Mouse (Mus musculus): Measurements from ENCODE around the gene Pigk.

Pigk gene

DNA sequence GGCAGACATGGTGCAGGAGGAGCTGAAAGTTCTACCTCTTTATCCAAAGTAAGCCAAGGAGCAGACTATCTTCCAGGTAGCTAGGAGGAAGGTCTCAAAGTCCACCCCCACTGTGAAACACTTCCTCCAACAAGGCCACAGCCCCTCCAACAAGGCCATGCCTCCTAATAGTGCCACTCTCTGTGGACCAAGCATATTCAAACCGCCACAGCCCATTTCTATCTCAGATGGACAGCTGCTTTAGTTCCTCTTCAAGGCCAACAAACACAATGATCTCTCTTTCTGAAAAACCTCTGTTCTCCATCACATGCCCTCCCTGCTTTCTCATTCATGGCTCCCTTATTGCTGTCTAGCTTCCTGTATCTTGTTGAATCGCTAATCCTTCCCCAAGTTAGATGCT, 218.6 kb downstream of the Pigk start:
- no peak for DNase-seq (ENCODE audit: low spot score in 2 of 2)

DNA sequence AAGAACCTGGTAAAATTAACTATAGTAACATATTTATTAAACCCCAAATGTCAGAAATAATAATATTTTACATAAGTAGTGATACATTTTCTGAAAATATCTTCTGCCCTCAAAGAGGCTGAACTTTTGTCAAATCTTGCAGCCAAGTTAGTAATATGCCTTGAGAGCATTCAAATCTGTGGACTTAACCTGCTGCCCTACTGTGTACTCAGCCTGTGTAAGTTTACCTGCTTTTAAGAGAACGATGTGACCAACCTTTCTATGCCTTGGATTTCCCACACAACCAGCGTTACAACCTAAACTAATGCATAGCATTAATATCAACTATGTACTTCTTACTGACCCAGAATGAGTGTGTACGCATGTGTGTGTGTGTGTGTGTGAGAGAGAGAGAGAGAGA, 219.8 kb downstream of the Pigk start:
- DNase-seq (ENCODE audit: low spot score in 2 of 2) = no peak

DNA sequence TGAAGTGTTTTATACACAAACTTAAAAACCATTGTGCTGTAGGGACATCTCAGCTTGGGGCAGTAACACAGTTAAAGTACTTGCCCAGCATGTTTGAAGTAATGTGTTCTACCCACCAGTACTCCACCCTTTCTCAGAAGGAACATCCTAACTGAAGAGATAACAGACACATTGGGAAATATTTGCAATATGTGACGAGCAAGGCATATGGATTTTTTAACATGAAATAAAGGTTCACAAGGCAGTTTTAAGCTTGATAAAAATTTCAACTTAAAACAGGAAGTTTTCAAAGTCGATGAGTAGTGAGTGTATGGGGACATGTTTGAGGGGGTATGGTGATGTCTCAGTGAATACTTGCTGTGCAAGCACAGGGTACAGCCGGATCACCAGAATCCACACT, 222.4 kb downstream of the Pigk start:
- no peak for DNase-seq (ENCODE audit: low spot score in 2 of 2)

DNA sequence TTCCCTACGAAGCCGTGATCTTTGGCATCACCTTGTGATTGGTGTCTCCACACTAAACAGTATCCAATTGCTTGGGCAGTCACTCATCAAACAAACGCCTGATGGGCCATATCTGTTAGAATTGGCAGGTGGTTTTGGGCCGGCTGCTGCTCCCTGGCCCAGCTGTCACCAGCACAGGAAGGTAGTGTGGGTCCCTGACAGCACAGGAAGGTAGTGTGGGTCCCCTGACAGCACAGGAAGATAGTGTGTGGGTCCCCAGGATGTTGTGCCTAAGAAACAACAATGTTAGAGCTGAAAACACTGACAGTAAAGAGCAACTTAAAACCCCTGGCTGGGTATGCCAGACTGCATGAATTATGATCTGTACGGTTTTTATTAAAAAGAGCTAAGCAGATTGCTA, 227.8 kb downstream of the Pigk start:
- no peak for DNase-seq (ENCODE audit: low spot score in 2 of 2)

DNA sequence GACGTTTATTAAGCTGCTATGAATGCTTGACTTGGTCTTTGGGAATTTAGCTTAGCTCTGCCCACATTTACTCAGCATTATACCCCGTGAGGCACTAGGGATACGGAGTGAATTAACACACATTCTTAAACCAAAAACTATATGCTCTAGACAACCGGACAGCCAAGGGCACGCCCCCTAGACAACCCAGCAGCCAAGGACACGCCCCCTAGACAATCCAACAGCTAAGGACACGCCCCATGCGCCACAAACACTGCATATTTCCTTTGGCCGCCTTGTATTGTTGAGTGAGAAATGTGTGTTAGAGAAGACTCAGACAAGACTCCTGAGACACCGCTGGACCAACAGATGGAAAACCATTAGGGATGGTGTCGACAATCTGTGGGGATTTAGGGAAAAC, 229.1 kb downstream of the Pigk start:
- no peak for DNase-seq (ENCODE audit: low spot score in 2 of 2)

DNA sequence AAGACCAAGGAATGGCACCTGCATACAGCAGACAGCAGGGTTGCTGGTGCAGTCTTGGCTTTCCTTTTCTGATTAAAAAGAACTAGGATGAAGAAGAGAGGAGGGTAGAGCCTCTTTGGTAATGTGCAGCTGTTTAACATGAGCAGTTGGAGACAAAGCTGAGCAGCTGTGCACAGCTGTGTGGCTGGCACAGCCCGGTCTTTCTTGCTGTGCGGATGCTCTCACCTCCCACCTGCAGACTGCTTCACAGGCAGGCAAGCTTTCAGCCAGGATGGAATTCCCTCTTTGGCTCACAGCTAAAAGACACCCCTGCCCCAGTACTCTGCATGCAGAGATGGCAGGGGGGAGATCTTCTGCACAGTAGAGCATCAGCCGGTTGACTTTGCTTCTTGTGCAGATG, 230.9 kb downstream of the Pigk start:
- no peak for DNase-seq (ENCODE audit: low spot score in 2 of 2)

DNA sequence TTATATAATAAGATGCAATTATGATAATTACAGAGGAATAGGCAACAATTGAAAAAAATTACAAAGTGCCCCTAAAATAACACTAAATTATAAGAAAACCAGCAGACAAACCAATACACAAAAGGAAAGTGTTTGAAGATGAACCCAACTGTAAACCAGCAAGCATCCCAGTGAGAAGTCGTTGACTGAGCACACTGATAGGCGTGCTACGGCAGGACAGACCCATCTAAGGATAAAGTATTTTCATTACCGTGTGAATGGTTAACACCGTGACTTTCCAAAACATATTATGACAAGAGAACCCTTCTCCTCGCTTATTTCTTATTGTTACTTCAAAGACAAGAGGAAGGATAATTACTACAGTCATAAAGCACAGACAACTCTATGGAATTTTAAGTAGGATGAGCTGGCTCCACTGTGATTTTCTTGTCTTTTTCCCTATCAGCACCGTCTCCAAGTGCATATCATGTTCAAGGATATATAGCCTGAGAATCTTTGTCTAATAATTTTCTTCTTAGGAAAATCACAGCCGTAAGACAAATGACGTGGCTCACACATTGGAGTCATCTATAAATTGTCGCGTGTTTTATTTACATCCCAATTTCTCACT, 233.2 kb downstream of the Pigk start:
- DNase-seq (ENCODE audit: low spot score in 2 of 2) = no peak

DNA sequence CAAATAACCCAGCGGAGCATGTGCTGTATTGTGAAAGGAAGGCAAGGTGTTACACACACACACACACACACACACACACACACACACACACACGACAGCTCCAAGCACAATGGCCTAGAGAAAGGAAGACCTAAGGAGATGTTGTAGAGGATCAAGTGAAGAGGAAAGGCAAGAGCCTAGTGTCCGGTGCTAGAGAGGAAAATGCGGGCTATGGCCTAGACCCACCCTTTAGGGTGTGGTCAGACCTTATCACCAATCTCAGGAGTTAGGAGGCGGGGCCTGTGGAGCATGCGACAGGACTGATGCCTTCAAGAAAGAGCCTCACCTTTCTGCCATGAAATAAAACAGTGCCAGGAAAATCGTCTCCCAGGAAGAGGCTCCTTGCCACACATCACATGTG, 234.7 kb downstream of the Pigk start:
- DNase-seq (ENCODE audit: low spot score in 2 of 2) = no peak

DNA sequence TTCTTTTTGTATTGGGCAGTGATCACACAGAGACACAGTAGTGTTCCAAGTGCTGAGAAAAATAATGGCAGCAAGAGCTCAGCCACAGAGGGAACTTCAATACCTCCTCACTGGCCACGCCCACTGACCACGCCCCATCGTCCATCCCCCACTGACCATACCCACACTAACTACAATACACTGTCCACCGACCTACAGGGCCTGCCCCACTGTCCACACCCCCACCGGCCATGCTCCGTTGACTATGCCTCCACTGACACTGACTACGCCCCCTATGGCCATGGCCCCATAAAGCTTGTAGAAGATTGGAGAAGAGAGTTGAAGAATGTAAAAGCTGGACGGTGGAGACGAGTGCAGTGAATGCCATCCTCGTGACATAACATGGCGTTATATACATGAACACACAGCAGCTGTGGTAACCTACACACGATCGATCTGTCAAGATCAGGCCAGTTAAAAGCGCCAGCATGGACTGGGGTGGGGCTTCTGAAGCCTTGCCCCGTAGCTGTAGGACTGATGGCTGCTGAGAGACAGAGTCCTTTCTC, 235.4 kb downstream of the Pigk start:
- no peak for DNase-seq (ENCODE audit: low spot score in 2 of 2)

DNA sequence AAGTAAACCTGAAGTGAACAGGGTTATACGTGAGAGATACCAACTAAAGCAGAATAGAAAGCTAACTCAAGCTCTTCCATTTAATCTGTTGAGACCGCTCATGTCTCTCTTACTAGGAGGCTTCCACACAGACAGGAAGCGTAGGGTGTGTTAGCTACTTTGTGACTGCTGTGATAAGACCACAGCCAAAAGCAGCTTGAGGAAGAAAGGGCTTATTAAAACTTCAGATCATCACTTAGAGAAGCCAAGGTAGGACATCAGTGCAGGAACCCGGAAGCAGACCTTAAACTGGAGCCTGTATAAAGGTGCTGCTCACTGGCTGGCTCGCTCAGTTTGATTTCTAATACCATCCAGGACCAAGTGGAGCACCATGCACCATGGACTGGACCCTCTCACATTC, 236.4 kb downstream of the Pigk start:
- DNase-seq (ENCODE audit: low spot score in 2 of 2) = no peak

DNA sequence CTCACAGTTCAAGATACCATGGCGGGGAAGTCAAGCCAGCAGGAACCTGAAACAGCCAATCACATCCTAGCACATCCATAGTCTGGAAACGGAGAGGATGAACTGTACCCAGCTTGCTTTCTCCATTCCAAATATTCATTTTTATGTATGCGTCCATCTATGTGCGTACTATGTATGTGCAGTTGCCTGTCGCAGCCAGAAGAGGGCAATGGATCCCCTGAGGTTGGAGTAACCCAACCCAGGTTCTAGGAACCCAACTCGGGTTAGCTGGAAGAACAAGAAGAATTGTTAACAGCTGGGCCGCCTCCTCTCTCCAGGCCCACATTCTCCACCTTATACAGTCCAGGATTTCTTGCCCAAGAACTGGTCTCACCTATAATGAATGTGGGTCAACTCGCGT, 237.0 kb downstream of the Pigk start:
- no peak for DNase-seq (ENCODE audit: low spot score in 2 of 2)

DNA sequence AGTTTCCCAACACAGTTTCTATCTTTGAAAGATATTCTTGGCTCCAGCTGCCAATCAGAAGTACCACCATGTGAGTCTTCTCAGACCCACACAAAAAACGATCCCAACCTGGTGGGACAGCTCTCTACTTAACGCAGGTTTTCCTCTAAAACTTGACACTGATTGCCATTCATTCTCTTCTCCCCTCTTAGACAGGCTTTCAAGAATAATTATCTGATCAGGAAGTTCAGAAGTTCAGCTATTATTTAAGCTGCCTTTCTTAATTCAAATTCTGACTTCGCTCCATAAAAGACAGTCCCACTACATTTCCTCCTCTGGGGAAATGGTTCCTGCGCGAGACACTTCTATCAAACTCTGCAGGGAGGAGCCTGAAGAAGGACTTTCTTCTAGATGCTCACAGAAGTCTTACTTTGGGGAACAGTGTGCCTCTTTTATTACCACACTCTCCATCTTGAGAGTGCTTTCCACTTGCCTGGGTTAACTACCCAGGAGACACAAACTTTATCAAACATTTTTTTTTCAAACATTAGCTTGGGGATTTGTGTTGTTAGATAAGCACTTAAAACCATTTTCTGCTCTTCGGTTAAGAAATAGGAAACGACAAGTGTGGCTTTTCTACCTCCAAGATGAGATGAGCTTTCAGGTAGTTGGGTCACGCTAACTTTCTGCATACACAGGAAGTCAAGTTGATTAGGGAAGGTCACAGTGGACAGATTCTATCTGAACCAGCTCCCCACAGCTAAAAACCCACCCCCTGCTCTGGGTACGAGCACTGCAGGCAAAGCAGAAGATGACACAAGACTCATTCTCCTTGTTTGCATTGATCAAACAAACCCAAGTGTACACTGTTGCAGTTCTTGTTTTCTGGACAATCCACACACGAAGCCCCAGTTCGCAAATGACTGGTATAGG, 238.0 kb downstream of the Pigk start:
- no peak for DNase-seq (ENCODE audit: low spot score in 2 of 2)

DNA sequence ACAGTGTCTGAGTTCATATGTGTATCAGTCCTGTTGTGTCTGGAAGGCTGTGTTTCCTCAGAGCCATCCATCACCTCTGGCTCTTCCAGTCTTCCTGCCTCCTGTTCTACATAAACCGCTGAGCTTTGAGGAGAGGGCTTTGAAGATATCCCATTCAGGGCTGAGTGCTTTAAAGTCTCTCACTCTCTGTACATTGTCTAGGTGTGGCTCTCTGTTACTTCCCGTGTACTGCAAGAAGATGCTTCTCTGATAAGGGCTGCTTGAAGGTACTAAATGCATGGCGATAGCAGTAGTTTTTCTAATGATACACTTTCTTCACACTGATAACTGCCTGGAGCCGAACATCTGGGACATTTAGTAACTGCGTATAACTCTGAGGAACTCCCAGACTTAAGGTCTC, 242.1 kb downstream of the Pigk start:
- DNase-seq (ENCODE audit: low spot score in 2 of 2) = no peak

DNA sequence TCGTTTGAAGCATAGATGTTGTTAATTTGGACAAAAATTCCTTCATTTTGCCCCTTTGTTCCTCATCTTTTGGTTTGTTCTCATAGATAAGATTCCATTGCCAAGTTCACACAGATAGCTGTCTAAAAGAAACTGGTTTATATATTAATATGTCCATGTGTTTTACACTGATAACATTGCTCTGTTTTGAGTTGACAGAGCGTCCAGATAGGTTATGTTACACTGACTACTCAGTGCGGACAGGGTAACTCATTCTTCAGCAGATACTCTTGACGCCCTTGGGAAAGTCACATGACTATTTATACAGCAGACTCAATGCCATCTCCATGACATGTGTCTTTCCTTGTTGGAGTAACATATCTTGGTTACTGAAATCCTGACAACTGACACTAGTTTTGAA, 242.9 kb downstream of the Pigk start:
- no peak for DNase-seq (ENCODE audit: low spot score in 2 of 2)

DNA sequence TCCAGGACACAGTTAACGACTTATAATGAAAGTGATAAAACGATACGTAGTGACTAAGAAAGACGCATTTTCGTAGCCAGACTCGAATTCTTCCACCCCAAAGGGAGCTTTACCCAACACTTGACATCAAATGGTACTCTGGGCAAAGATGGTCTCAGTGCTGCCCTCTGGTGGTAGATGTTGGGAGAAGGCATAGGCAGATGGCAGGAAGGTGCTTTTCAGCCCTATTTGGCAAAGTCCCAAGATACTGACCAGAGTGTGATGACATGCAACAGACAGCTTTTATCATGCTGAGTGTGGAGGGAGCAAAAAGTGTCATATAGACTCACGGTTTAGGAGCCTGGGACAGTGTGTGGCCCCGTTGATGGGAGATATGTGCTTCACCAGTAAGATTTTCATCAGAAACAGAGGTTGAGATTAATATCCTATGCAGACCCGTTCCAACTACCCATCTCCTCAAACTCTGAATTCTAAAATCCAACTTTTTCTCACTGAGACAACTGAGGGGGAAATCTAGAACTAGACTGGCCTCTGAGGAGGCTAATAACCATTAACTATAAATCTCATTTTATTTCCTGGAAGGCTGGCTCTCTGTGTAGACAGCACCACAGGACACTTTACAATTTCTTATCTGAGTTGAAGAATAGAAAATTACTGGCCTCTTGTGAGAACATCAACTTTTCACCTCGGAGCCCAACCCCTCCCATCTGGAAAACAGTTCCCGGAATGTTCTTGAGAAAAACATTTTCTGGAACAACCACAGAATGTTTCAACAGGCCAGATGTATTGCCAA, 244.7 kb downstream of the Pigk start:
- DNase-seq (ENCODE audit: low spot score in 2 of 2) = peak; percentile 45 to 74

DNA sequence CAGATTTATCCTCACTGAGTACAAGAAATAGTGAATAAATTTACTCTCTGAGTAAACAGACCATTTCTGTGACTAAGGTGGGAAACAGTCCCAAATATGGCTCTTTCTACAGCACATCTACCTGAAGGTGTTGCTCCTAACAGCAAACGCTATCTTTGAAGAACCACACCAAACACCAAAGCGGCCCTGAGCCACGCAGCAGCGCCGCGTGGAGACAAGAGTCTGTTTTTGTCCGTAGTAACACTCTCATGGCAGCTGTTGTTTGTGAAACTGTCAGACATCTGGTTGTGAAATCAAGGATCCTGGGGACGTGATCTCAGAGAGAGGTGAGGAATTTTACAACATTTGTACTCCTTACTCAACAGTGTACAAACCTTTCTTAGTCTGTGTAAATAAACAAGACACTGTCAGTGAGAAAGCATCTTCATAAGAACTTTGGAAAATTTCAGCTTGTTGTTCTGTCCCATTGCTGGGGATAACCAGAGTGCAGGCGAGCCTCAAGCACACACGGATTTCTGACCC, 248.0 kb downstream of the Pigk start:
- no peak for DNase-seq (ENCODE audit: low spot score in 2 of 2)

DNA sequence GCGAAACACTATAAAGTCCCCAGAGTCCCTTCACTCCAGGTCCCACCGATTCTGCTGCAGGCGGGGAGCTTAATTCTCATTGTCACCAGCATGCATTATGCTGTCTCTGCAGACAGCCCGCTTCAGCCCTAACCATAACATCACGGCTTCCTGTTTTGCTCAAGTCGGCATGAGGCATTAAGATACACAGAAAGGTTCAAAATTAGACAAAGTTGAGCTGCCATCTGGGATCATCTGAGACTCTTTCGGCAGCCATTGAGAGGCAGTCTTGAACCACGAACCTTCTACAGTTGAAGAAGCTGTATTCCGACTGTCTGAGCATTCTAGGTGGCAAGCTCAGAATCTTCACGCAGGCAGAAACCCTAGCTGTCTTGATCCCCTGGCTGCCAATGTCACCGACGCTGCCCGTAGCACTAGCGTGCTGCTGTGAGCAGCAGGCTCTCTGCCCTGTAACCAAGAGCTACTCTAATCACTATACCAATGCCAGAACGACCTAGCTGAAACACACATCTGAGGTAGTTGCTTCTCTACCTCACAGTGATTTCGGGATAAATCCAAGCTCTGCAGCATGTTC, 256.0 kb downstream of the Pigk start:
- DNase-seq (ENCODE audit: low spot score in 2 of 2) = no peak

DNA sequence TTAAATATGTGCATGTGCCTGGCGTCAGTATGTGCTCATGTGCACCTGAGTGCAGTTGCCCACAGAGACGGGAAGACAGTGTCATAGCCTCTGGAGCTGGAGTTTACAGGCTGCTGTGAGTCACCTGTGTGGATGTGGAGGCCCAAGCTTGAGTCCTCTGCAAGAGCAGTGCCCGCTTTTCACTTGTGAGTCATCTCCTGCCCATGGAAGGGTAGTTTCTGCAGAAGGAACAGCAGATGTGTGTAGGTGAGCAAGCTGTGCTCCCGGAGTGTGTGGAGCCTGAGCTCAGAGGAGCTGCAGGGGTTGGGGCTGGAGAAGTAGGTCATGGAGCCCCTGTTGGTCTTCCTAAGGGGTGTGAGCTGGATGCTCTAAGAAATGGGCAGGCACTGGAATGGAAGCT, 257.5 kb downstream of the Pigk start:
- DNase-seq (ENCODE audit: low spot score in 2 of 2) = no peak

DNA sequence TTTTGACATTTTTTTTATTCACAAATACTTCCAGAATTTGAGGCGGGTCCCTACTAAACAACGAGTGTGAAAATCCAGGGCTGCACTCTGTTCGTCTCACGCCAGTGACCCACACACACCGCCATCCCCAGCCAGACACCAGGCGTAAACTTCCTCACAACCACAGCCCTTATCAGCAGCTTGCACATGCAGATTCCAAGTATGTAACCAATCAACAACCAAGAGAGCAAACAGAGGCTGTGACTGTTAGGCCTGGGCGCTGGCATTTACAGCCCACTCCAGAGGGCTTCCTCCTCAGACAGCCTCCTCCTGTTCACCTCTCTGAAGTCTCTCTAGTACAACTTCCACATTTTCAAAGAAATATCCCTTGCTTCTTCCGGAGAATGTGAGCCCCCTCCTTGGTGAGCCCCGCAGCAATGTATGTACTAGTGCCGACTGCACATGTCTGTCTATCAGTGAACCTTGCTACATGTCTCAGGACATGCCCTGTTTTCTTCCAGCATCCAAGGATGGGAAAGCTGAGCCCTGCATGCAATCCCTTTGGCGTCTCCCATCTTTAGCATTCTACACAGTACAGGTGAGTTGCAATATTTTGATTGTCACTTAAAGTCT, 265.7 kb downstream of the Pigk start:
- DNase-seq (ENCODE audit: low spot score in 2 of 2) = no peak

DNA sequence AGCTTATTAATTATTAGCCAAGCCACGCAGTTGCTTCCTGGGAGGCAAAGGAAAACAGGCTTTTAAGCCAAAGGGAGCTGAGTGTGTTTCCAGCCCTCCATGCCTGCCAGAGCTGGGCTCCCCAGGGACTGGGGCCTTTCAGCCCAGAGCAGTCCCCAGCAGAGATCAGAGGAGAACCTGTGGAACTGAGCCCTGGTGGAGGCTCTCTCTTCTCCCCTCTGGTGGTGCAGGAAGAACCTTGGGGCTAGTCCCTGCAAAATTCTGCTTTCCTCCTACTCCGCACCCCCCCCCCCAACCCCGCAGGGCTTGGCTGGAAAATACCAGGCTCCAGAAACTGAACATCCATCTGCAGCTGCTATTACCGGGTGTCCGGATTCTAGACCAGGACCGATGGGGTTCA, 266.5 kb downstream of the Pigk start:
- peak in 1 of 2 experiments; percentile 24 for DNase-seq (ENCODE audit: low spot score in 2 of 2)
